Comparison of ENCODE assay signal across 12 mouse cellular contexts in genomic region chr6:31305736-31306135, GRCm38 (mm10).
"Had no signal": no experiment of that assay in that cellular context is flagged by ENCODE, and none has a peak within 500 bp of the region (broad histone marks: within the 10 kb centered on the region; RNA-seq: fewer than 3 reads in every experiment).

No protein-coding gene starts in this region.

- H3K4me1 ChIP-seq: midbrain, embryonic 15.5 days; stomach, embryonic 15.5 days had no signal

- DNase-seq: lung, adult 18-20 months; lung, embryonic 14.5 days; lung, postnatal 10 days; lung, postnatal 4 days; right cerebral cortex, postnatal 14 days; thymus, adult 2 months; thymus, postnatal 25 days had no signal

- ATAC-seq: midbrain, embryonic 13.5 days; midbrain, embryonic 15.5 days had no signal

- H3K27ac ChIP-seq: midbrain, embryonic 13.5 days; midbrain, embryonic 15.5 days; neural tube, embryonic 12.5 days; stomach, embryonic 15.5 days; stomach, postnatal 0 days had no signal

- H3K4me3 ChIP-seq: midbrain, embryonic 13.5 days; midbrain, embryonic 15.5 days; neural tube, embryonic 12.5 days; stomach, embryonic 15.5 days had no signal
